Mouse (Mus musculus): Measurements from ENCODE around the gene Irf2.

The Irf2 gene

GRCm38 (mm10) chr8:46757613-46758012 lies 18.1 kb downstream of the Irf2 start:
- DNase-seq (ENCODE audit: low spot score in 2 of 2): no peak

- no peak for DNase-seq (ENCODE audit: low spot score in 2 of 2)
Measured at GRCm38 (mm10) chr8:46758131-46758530, 18.6 kb downstream of the Irf2 start.

- DNase-seq (ENCODE audit: low spot score in 2 of 2): no peak
Measured at GRCm38 (mm10) chr8:46758676-46759075, 19.1 kb downstream of the Irf2 start.

- no peak for DNase-seq (ENCODE audit: low spot score in 2 of 2)
Measured at GRCm38 (mm10) chr8:46759562-46759961, 20.0 kb downstream of the Irf2 start.

- DNase-seq (ENCODE audit: low spot score in 2 of 2): no peak
Measured at GRCm38 (mm10) chr8:46760701-46761100, 21.2 kb downstream of the Irf2 start.

GRCm38 (mm10) chr8:46761454-46761853 lies 21.9 kb downstream of the Irf2 start:
- no peak for DNase-seq (ENCODE audit: low spot score in 2 of 2)

- peak; percentile 27 to 54 for DNase-seq (ENCODE audit: low spot score in 2 of 2)
Measured at GRCm38 (mm10) chr8:46769408-46770180, 30.1 kb downstream of the Irf2 start.

GRCm38 (mm10) chr8:46770905-46771516 lies 31.5 kb downstream of the Irf2 start:
- no peak for DNase-seq (ENCODE audit: low spot score in 2 of 2)

- no peak for DNase-seq (ENCODE audit: low spot score in 2 of 2)
Measured at GRCm38 (mm10) chr8:46772801-46773200, 33.3 kb downstream of the Irf2 start.

GRCm38 (mm10) chr8:46777760-46778460 lies 38.4 kb downstream of the Irf2 start:
- no peak for DNase-seq (ENCODE audit: low spot score in 2 of 2)

GRCm38 (mm10) chr8:46781067-46781657 lies 41.6 kb downstream of the Irf2 start:
- DNase-seq (ENCODE audit: low spot score in 2 of 2): no peak

- DNase-seq (ENCODE audit: low spot score in 2 of 2): no peak
Measured at GRCm38 (mm10) chr8:46782254-46782653, 42.7 kb downstream of the Irf2 start.

GRCm38 (mm10) chr8:46785070-46785469 lies 45.5 kb downstream of the Irf2 start:
- no peak for DNase-seq (ENCODE audit: low spot score in 2 of 2)

- no peak for DNase-seq (ENCODE audit: low spot score in 2 of 2)
Measured at GRCm38 (mm10) chr8:46785926-46786325, 46.4 kb downstream of the Irf2 start.

- no peak for DNase-seq (ENCODE audit: low spot score in 2 of 2)
Measured at GRCm38 (mm10) chr8:46789091-46789881, 49.8 kb downstream of the Irf2 start.

- DNase-seq (ENCODE audit: low spot score in 2 of 2): no peak
Measured at GRCm38 (mm10) chr8:46791664-46792371, 52.3 kb downstream of the Irf2 start.

GRCm38 (mm10) chr8:46792653-46793052 lies 53.1 kb downstream of the Irf2 start:
- DNase-seq (ENCODE audit: low spot score in 2 of 2): no peak

- no peak for DNase-seq (ENCODE audit: low spot score in 2 of 2)
Measured at GRCm38 (mm10) chr8:46793248-46793647, 53.7 kb downstream of the Irf2 start.

- no peak for DNase-seq (ENCODE audit: low spot score in 2 of 2)
Measured at GRCm38 (mm10) chr8:46794317-46794716, 54.8 kb downstream of the Irf2 start.

GRCm38 (mm10) chr8:46799212-46799611 lies 59.7 kb downstream of the Irf2 start:
- no peak for DNase-seq (ENCODE audit: low spot score in 2 of 2)

GRCm38 (mm10) chr8:46799706-46800105 lies 60.2 kb downstream of the Irf2 start:
- no peak for DNase-seq (ENCODE audit: low spot score in 2 of 2)
